Mouse (Mus musculus) liver (tissue): ENCODE measurements at regions not wholly inside any gene's neighbourhood (a gene's known extent, or its start where the extent isn't known, plus 50 kb on each side); places are given as distances from the start of the nearest gene placed in this dataset.

Experiments
- DNase-seq: peaks from one replicate; pipeline ENCODE4 v3.0.0-alpha.2; 2020; ENCODE audit warnings: mixed read lengths

DNA sequence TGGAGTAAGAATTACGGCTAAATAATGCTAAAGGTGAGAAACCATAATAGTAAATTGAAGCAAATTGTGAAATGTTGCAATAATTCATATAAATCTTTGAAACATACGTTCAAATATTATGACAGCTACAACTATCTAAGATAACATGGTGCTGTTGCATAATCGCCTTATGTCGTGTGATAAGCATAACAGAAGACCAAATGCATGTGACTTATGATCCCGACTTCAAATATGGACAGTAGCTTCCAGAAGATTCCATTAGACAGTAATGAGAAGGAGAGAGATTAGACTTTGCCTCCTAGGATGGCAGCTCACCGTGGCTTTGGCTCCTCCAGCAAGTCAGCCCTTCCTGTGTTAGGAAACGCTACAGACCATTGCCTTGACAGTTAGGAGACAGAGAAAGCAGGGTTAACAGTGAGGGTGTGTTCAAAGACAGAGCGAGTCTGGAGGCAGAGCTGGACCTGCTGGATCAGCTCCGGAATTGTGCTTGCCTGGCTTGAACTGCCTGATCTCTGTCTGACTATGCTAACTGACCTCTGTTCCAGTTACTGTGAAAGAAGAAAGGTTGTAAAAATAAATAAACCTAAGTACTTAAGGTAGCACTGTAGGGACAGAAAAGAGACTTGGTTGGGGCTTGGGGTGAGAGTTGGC lies 434.6 kb upstream of the Tle4 start:
- no peak for DNase-seq

GRCm38 (mm10) chr19:15031483-15031882 lies 433.6 kb upstream of the Tle4 start:
- DNase-seq, result no peak

DNA sequence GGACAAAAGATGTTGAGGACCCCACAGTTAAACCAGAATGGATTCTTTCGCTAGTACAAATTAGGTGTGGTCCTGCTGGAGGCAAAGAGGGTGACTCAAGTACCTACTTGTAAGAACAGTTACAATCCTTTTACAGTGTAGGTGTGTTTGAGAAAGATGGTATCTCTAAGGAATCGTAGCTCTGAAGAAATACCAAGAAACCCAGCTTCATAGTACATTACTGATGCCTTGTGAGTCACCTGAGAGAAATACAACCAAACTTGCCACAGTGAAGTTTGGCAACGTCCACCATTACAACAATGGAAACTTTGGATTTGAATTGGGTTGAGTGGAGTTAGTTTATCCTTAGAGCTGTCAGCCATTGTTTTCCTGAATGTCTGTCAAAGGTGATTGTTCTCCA lies 405.7 kb upstream of the Tle4 start:
- no peak for DNase-seq

GRCm38 (mm10) chr19:14993344-14993743 lies 395.5 kb upstream of the Tle4 start:
- no peak for DNase-seq

GRCm38 (mm10) chr19:14970161-14970560 lies 372.3 kb upstream of the Tle4 start:
- DNase-seq, result no peak

GRCm38 (mm10) chr19:14968283-14968682 lies 370.4 kb upstream of the Tle4 start:
- DNase-seq, result no peak

DNA sequence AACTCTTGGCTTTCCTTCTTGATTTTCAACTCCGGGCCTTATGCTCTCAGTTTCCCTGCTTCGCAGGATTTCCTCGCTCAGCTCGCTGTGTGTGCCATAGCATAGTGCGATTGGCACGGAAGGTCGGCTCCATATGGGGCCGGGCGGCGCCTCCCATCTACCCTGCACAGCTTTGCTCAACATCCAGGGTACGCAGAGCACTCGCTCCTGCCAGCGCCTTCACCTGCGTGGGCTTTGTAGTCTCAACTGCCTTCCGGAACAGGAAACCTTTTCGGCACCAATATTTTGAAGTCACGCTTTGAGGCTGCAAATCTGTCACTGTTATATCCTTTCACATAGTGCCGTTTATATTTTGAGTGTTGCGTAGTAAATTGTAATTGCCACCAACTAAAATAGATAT lies 359.9 kb upstream of the Tle4 start:
- DNase-seq, result no peak

GRCm38 (mm10) chr19:14957154-14957553 lies 359.3 kb upstream of the Tle4 start:
- no peak for DNase-seq

DNA sequence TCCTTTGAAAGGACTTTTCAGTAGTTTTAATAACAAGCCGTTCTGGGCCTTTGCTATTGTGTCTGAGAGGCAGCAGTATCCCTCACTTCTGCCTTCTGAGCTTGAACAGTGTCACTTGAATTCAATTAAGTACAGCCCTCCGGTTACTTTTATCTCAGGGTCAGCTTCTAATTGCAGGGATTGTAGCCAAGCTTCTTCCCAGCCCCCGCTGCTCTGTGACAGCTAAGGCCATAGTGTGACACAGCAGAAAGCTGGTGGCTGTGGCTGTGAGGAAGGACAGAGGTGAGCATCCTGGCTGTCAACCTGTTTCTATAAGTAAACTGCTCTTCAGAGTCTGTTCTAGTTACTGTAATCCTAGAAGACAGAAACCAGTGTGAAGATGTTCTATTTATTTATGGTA lies 358.5 kb upstream of the Tle4 start:
- DNase-seq, result no peak

DNA sequence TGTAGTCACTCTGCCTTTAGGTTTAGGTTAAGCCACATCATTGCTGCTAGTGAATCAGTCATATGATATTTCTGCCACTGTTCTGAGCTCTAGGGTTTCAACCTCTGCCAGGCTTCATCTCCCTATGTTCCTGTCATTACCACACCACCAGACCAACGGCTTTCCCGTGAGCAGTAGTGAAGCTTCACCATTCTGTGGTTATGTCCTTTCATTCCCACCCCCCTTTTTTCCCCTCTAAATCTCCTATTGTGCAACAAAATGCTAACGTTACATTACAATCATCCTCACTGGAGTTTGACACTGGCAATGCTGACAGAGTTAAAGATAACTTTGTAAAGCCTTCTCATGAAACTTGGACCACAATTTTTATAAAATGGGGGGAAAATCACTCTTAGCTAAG lies 358.1 kb upstream of the Tle4 start:
- no peak for DNase-seq

- DNase-seq, result no peak
Observed at GRCm38 (mm10) chr19:14940207-14940952, 342.5 kb upstream of the Tle4 start.

GRCm38 (mm10) chr19:14922238-14922637 lies 324.4 kb upstream of the Tle4 start:
- DNase-seq, result no peak

GRCm38 (mm10) chr19:14911056-14911850 lies 313.4 kb upstream of the Tle4 start:
- no peak for DNase-seq

DNA sequence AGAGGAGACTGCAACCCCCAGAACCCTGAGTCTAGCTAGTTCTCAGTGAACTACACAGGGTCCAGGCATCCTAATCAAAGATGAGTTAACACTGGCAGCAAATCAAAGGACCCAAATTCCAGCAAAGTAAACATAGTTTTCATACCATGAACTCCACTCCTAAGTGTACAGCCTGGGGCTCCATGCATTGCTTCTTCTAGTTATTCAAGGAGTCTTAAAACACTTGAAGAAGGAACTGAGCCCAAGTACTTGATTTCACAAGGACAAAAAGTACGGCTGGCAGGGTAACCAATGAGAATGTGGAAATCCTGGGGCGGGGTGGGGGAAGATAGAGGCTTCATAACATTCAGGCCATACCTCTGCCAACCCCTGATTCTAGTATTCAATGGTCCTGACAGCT lies 297.0 kb upstream of the Tle4 start:
- no peak for DNase-seq

- no peak for DNase-seq
Observed at GRCm38 (mm10) chr19:14892390-14892758, 294.5 kb upstream of the Tle4 start.

GRCm38 (mm10) chr19:14891689-14892389 lies 294.0 kb upstream of the Tle4 start:
- DNase-seq, result no peak

DNA sequence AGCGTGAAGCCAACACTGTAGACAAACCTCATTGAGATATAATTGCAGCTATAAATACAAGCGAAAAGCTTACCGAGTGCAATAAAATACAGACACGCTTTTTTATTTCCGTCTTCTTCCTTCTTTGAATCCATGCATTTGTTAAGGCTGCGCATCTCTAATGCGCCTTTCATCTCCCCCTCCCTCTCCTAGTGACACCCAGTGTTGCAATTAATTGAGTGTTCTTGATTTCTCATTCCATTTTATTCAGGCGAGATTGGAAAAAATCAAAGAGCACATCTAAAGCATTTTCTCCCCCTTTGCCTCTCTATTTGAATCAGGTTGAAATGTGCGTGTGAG lies 293.2 kb upstream of the Tle4 start:
- no peak for DNase-seq

- DNase-seq, result peak; percentile 12
Observed at GRCm38 (mm10) chr19:14890241-14891089, 292.6 kb upstream of the Tle4 start.

DNA sequence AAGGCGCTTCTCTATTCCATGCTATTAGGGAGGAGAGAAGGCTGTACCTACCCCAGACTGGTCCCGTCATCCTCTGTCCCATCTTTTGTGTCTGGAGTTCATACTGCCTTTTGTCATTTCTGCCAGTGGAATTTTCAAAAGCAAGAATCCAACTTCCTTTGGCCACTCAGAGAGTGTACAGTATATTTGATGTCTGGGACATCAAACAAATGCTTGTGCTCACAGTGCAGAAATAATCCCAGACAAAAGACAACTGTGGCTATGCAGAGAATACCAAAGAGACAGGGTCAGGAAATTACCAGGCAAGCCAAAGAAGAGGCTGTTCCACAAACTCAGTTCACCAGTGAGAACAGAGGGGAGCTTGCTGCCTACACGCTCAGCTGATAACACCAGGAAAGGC lies 291.9 kb upstream of the Tle4 start:
- DNase-seq, result no peak

- no peak for DNase-seq
Observed at GRCm38 (mm10) chr19:14883707-14884421, 286.0 kb upstream of the Tle4 start.

DNA sequence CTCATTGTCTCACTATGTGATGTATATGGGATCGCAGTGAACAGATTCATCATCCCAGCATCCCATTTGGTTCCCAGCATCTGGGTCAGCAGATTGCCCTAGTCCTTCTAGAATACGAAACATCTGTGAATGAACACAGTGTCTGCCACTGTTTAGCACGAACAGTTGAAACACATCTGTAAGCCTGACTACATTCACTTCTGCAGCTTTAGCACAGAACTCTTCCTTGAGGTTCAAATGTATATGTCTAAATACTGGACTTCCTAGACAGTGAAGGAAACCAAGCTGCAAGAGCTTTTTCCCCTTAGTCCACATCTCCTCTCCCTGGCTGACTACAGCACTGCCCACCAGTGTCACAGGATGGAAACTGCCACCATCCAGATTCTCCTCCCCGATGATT lies 283.0 kb upstream of the Tle4 start:
- DNase-seq, result no peak

GRCm38 (mm10) chr19:14873986-14874385 lies 276.1 kb upstream of the Tle4 start:
- no peak for DNase-seq
